Mouse (Mus musculus) thymus, adult 2 months (tissue): ENCODE measurements around the gene Olfr205. TPM values are rescaled to one million over a fixed set of nuclear protein-coding genes. Genes with fewer than 3 reads are reported as not detected.
"Not testable (repeated sequence)": the region's sequence is repeated elsewhere in the genome, so short reads cannot be mapped to it uniquely, and the experiment has no call there.

Source experiments
- DNase-seq: peaks from one replicate; pipeline ENCODE4 v3.0.0; 2021
- H3K27ac ChIP-seq: fragments of 200-500 bp; 2 replicates; pipeline ENCODE4 v1.5.1; 2012; ENCODE audit warnings: low read length, control low read depth; ENCODE audit not compliant: control insufficient read depth, insufficient read depth
- H3K27me3 ChIP-seq: fragments of 200-500 bp; 2 replicates; pipeline ENCODE4 v1.6.1; 2012; ENCODE audit warnings: mild to moderate bottlenecking, low read length, moderate library complexity, mixed read lengths; ENCODE audit not compliant: control insufficient read depth, insufficient read depth
- H3K36me3 ChIP-seq: fragments of 200-500 bp; 2 replicates; pipeline ENCODE4 v1.6.1; 2012; ENCODE audit warnings: mild to moderate bottlenecking, low read length, moderate library complexity; ENCODE audit not compliant: control insufficient read depth, insufficient read depth
- H3K4me1 ChIP-seq: fragments of 200-500 bp; replicated peaks from 2 replicates; pipeline ENCODE4 v1.6.1; 2012; ENCODE audit warnings: low read length; ENCODE audit not compliant: control insufficient read depth, insufficient read depth
- H3K4me3 ChIP-seq: fragments of 200-500 bp; 2 replicates; pipeline ENCODE4 v1.5.1; 2012; ENCODE audit warnings: mild to moderate bottlenecking, low read length, control low read depth, moderate library complexity; ENCODE audit not compliant: control insufficient read depth, insufficient read depth
- CTCF ChIP-seq: fragments of 200-500 bp; IDR thresholded peaks from 2 replicates; pipeline ENCODE4 v1.5.1; 2012; ENCODE audit warnings: mild to moderate bottlenecking, control low read depth, low read length, moderate library complexity, borderline replicate concordance; ENCODE audit not compliant: control insufficient read depth, poor library complexity, insufficient read depth; ENCODE audit errors: extremely low read depth
- POLR2A ChIP-seq: fragments of 200-500 bp; IDR thresholded peaks from 2 replicates; pipeline ENCODE4 v1.6.1; 2012; ENCODE audit warnings: mild to moderate bottlenecking, low read length, control low read depth, moderate library complexity; ENCODE audit not compliant: control insufficient read depth, poor library complexity, insufficient read depth; ENCODE audit errors: extremely low read depth
- WGBS: fragments of 180-500 bp; shearing (Covaris S2); methylation state at CpG from one replicate; pipeline ENCODE4 v1.1.7; 2018; 5-methylcytosine and 5-hydroxymethylcytosine counted together
- polyA plus RNA-seq: library from polyadenylated mRNA; depleted of rRNA; stranded (reverse); fragments of >200 nt; gene quantifications from 2 replicates; pipeline ENCODE4 v1.2.3, GENCODE M21; 2012; rRNA removed

Olfr205 gene
- not detected in 2 replicates for polyA plus RNA-seq

GRCm38 (mm10) chr16:59331038-59331437, at the start of gene Olfr205:
Gene Olfr205, minus strand, starts transcription at chr16:59331138.
- no peak for TF ChIP-seq POLR2A
- no peak for TF ChIP-seq CTCF
- no peak within 1 kb of the TSS for H3K4me3 ChIP-seq
- no peaks in the 10 kb centered on the region for H3K27me3 ChIP-seq
- DNase-seq, result no peak
- H3K4me1 ChIP-seq, result no peaks in the 10 kb centered on the region
- no peaks in the 10 kb centered on the region for H3K36me3 ChIP-seq
- no peak within 1 kb of the TSS for H3K27ac ChIP-seq

- Histone ChIP-seq H3K4me1 (no peaks in the 10 kb centered on the region), H3K27ac (no peak within 1 kb of the TSS), H3K36me3 (no peaks in the 10 kb centered on the region), H3K27me3 (no peaks in the 10 kb centered on the region), H3K4me3 (no peak within 1 kb of the TSS)
- TF ChIP-seq CTCF, result no peak
- TF ChIP-seq POLR2A, result no peak
- DNase-seq, result no peak
- 88% methylated on average over 2 of the region's 2 CpGs for WGBS
Observed at GRCm38 (mm10) chr16:59363893-59364292, 33.0 kb upstream of the Olfr205 start, which contains the start of gene Olfr209. Gene Olfr209, minus strand, starts transcription at chr16:59363993.

GRCm38 (mm10) chr16:59349146-59349545, 18.2 kb upstream of the Olfr205 start, which contains the start of gene Olfr206:
Gene Olfr206, minus strand, starts transcription at chr16:59349246.
- Histone ChIP-seq H3K4me3 (no peak within 1 kb of the TSS), H3K36me3 (no peaks in the 10 kb centered on the region), H3K27ac (no peak within 1 kb of the TSS), H3K4me1 (no peaks in the 10 kb centered on the region), H3K27me3 (no peaks in the 10 kb centered on the region)
- 96% methylated on average over 1 of the region's 1 CpGs for WGBS
- TF ChIP-seq CTCF (no peak), POLR2A (no peak)
- no peak for DNase-seq

GRCm38 (mm10) chr16:59323262-59323661, 7.7 kb downstream of the Olfr205 start:
- H3K27ac ChIP-seq, H3K27me3 ChIP-seq, H3K4me1 ChIP-seq, DNase-seq, H3K4me3 ChIP-seq, H3K36me3 ChIP-seq: not testable (repeated sequence)
- WGBS, result 39% methylated on average over 1 of the region's 1 CpGs

GRCm38 (mm10) chr16:59318148-59318547, 12.8 kb downstream of the Olfr205 start, which contains the start of gene Olfr204:
Gene Olfr204, minus strand, starts transcription at chr16:59318248.
- Histone ChIP-seq H3K4me1 (no peaks in the 10 kb centered on the region), H3K27me3 (no peaks in the 10 kb centered on the region), H3K36me3 (no peaks in the 10 kb centered on the region), H3K4me3 (no peak within 1 kb of the TSS), H3K27ac (no peak within 1 kb of the TSS)
- TF ChIP-seq CTCF, result no peak
- no peak for TF ChIP-seq POLR2A
- no peak for DNase-seq

GRCm38 (mm10) chr16:59298581-59298980, 32.4 kb downstream of the Olfr205 start, which contains the start of gene Olfr203:
Gene Olfr203, plus strand, starts transcription at chr16:59298881.
- Histone ChIP-seq H3K4me1 (no peaks in the 10 kb centered on the region), H3K4me3 (no peak within 1 kb of the TSS), H3K27me3 (no peaks in the 10 kb centered on the region), H3K27ac (no peak within 1 kb of the TSS), H3K36me3 (no peaks in the 10 kb centered on the region)
- TF ChIP-seq POLR2A, result no peak
- no peak for TF ChIP-seq CTCF
- WGBS, result 91% methylated on average over 2 of the region's 2 CpGs
- no peak for DNase-seq

- H3K4me3 ChIP-seq, H3K27ac ChIP-seq, H3K27me3 ChIP-seq, DNase-seq, H3K4me1 ChIP-seq, H3K36me3 ChIP-seq: not testable (repeated sequence)
- 58% methylated on average over 9 of the region's 9 CpGs for WGBS
Observed at GRCm38 (mm10) chr16:59287576-59287975, 43.4 kb downstream of the Olfr205 start.

- DNase-seq, result no peak
- H3K36me3 ChIP-seq, result no peaks in the 10 kb centered on the region
- H3K4me1 ChIP-seq, result no peaks in the 10 kb centered on the region
- no peak within 1 kb of the TSS for H3K27ac ChIP-seq
- no peaks in the 10 kb centered on the region for H3K27me3 ChIP-seq
- TF ChIP-seq CTCF (no peak), POLR2A (no peak)
- 93% methylated on average over 1 of the region's 1 CpGs for WGBS
- no peak within 1 kb of the TSS for H3K4me3 ChIP-seq
Observed at GRCm38 (mm10) chr16:59286693-59287092, 44.2 kb downstream of the Olfr205 start, which contains the start of gene Olfr202. Gene Olfr202, minus strand, starts transcription at chr16:59286793.
